Mouse (Mus musculus) macrophage (primary cell): ENCODE measurements around the gene Cdkal1. TPM values are rescaled to one million over a fixed set of nuclear protein-coding genes. Genes with fewer than 3 reads are reported as not detected.

Source experiments
- H3K27ac ChIP-seq: fragments of 350-480 bp; formaldehyde crosslinking; 2 replicates; pipeline ENCODE4 v1.9.0; 2021
- H3K36me3 ChIP-seq: fragments of 350-480 bp; formaldehyde crosslinking; 2 replicates; pipeline ENCODE4 v1.9.0; 2021; ENCODE audit errors: inconsistent target
- H3K4me3 ChIP-seq: fragments of 350-480 bp; formaldehyde crosslinking; 2 replicates; pipeline ENCODE4 v1.9.0; 2021; ENCODE audit errors: inconsistent target
- H3K79me2 ChIP-seq: fragments of 350-480 bp; formaldehyde crosslinking; 2 replicates; pipeline ENCODE4 v1.9.0; 2021; ENCODE audit errors: inconsistent target
- WGBS: methylation state at CpG from one replicate; pipeline ENCODE4 v1.1.7; 2026; ENCODE audit warnings: inconsistent platforms; ENCODE audit not compliant: missing documents; 5-methylcytosine and 5-hydroxymethylcytosine counted together
- polyA plus RNA-seq: library from polyadenylated mRNA; stranded (reverse); fragments of 250-400 nt; gene quantifications from 3 replicates; pipeline ENCODE4 v1.2.4, GENCODE M21; 2018; ENCODE audit warnings: inconsistent platforms

The Cdkal1 gene
- polyA plus RNA-seq, 1 experiment from 2014 or later = 12.2 TPM

DNA sequence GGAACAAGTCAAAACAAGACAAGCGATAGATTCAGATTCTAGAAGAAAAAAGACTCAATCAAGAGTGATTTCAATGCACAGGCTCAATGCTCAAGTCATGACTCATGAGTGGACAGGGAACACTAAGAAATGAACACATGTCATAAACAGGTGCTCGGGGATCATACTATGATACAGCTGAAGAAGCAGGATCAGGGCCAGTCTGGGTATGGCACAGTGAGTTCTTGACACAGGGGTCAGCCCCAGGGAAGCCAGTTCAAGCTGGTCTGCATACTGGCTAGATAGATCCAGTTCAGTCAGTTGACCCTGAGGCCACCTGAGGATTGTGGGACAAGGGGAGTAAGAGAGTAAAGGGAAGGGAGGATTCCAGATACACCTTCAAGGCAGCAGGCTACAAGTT, 254.4 kb downstream of the Cdkal1 start:
- no peaks in the 10 kb centered on the region for H3K36me3 ChIP-seq
- 100% methylated on average over 2 of the region's 2 CpGs for WGBS
- H3K79me2 ChIP-seq = no peaks in the 10 kb centered on the region
- no peak overlapping the region for H3K4me3 ChIP-seq
- H3K27ac ChIP-seq = no peak overlapping the region

DNA sequence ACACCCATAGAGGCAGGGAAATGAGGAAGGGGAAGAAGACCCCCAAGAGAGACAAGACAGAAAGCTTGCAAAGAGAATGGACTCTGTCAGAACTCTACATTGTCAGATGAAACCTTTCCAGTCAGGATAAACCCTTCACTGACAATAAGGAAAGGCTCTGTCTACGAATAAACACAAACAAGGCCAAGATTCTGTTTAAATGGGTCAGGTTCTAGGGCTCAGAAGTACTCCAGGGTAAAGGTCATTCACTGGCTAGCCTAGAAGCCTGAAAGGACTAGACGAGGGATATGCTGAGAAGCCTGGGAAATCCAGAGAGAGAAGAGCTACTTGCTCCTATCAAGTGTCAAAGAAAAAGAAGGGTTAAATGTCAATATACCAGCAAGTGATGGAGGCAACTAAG, 255.8 kb downstream of the Cdkal1 start:
- H3K79me2 ChIP-seq = no peaks in the 10 kb centered on the region
- 100% methylated on average over 2 of the region's 2 CpGs for WGBS
- H3K27ac ChIP-seq = no peak overlapping the region
- H3K4me3 ChIP-seq = no peak overlapping the region
- H3K36me3 ChIP-seq = no peaks in the 10 kb centered on the region

DNA sequence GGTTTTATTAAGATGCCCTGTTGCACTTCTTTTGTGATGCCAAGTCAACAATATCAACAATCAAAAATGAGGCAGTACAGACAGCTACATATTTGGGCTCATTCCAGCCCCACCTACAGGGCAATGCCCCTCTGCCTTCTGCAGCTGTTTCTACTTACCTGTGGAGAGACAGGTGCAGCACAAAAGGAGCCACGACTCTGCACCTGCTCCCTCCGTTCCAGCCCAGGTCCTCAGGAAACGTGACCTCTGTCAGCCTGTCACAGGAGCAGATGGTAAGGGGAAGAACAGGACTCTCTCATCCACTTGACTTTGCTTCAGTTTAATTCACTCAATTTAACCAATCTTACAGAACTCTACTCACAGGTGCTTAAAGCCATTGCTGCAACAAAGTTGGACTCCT, 258.7 kb downstream of the Cdkal1 start:
- Histone ChIP-seq H3K27ac (no peak overlapping the region), H3K4me3 (no peak overlapping the region), H3K79me2 (no peaks in the 10 kb centered on the region), H3K36me3 (no peaks in the 10 kb centered on the region)
- 79% methylated on average over 3 of the region's 3 CpGs for WGBS

GRCm38 (mm10) chr13:29593096-29593495, 262.4 kb downstream of the Cdkal1 start:
- 93% methylated on average over 3 of the region's 3 CpGs for WGBS
- no peaks in the 10 kb centered on the region for H3K36me3 ChIP-seq

GRCm38 (mm10) chr13:29590685-29591084, 264.8 kb downstream of the Cdkal1 start:
- WGBS = 89% methylated on average over 5 of the region's 5 CpGs
- H3K4me3 ChIP-seq = no peak overlapping the region
- no peaks in the 10 kb centered on the region for H3K36me3 ChIP-seq
- no peak overlapping the region for H3K27ac ChIP-seq
- no peaks in the 10 kb centered on the region for H3K79me2 ChIP-seq

More at GRCm38 (mm10) chr13:29593096-29593495, 262.4 kb downstream of the Cdkal1 start:
- H3K27ac ChIP-seq = no peak overlapping the region
- no peak overlapping the region for H3K4me3 ChIP-seq
- H3K79me2 ChIP-seq = no peaks in the 10 kb centered on the region

DNA sequence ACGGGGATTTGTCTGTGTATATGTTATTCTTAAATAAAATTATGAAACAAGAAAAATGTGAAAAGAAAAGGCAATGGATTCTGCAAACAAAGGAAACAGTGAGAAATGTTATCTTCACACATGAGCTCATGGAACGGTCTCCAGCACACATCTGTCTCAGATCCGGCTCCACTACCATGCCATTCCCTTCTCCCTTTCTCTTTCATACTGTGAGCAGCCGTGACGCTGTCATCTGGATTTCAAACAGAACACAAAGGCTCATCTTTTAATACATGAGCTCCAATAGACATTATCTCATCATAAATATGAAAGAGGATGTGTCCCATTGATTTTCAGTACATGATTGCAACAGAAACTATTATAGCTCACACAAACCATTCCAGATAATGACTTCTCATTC, 265.3 kb downstream of the Cdkal1 start:
- H3K4me3 ChIP-seq = no peak overlapping the region
- WGBS = 91% methylated on average over 5 of the region's 5 CpGs
- H3K27ac ChIP-seq = no peak overlapping the region
- H3K79me2 ChIP-seq = no peaks in the 10 kb centered on the region
- no peaks in the 10 kb centered on the region for H3K36me3 ChIP-seq

DNA sequence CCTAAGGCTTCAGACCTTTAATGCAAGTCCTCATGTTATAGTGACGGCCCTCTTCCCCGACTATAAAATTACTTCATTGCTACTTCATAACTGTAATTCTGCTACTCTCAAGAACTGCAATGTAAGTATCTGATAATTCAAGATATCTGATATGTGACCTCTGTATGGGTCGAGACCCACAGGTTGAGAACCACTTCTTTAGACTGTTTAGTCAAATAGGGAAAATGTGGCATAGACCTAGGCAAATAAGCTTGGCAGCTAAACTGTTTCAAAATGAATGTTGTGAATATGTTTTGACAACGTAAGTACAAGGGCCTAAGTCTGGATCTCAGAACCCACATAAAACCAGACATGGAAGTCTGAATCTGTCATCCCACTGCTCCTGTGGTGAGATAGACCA, 266.8 kb downstream of the Cdkal1 start:
- Histone ChIP-seq H3K79me2 (no peaks in the 10 kb centered on the region), H3K27ac (no peak overlapping the region), H3K4me3 (no peak overlapping the region), H3K36me3 (no peaks in the 10 kb centered on the region)
- WGBS = 98% methylated on average over 4 of the region's 4 CpGs

DNA sequence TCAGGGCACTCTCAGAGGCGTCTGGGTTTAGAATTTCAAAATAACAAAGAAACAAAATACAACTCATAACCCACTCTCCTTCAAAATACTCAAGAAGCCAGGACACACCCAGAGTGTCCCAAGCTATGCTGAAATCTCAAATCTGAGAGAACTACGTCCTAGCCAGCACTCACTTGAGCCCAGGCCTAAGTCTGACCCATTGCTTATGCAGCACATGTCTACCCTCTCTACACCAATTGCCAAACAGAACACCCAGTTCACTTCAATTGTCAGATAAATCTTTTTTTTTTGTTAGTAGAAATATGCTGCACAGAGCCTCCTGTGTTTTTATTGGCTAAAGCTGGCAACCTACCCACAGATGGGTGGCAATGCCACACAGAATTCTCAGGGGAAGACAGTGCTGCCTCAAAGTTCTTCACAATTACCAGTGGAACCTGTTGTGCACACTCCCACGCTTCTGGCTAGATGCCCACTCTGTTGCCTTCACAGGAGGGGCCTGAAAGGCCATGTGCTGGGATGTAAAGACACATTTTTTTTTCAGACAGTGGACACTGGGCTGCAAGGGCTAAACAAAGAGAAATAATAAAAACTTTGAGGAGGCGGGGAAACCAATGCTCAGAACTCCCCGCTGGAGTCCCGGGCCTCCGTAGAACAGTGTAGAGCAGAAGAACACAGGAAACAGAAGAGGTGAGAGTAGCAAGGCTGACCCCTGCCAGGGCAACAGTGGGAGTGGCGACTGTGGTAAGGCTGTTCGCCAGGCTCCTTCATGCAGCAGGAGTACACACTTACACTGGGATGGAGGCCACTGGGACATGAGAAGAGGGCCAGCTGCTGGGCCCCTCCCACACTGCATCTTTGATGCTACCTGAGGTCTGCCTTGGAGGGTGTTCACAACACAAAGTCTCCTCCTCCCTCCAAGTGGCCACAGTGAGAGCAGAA, 273.4 kb downstream of the Cdkal1 start:
- 91% methylated on average over 9 of the region's 9 CpGs for WGBS
- H3K79me2 ChIP-seq = no peaks in the 10 kb centered on the region
- H3K4me3 ChIP-seq = no peak overlapping the region
- H3K27ac ChIP-seq = no peak overlapping the region
- no peaks in the 10 kb centered on the region for H3K36me3 ChIP-seq

DNA sequence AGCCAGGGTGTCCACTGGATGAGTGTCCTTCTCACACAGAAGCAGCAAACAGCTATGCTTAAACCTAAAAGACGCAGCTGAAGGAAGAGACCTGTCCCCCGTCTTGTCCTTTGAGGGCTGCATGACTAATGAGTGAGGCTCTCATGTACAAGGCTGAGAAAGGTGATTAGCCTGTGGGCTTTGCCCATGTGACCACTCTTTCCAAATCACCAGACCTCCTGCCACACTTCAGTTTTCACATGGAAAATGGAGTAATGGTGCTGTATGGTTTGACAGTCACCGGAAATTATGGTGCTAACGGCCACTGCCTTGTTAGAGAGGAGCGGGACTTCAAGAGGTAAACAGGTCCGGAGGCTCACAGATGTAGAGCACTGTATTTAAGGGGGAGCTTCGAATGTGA, 274.7 kb downstream of the Cdkal1 start:
- H3K4me3 ChIP-seq = no peak overlapping the region
- no peaks in the 10 kb centered on the region for H3K36me3 ChIP-seq
- H3K27ac ChIP-seq = no peak overlapping the region
- no peaks in the 10 kb centered on the region for H3K79me2 ChIP-seq
- 91% methylated on average over 7 of the region's 7 CpGs for WGBS

DNA sequence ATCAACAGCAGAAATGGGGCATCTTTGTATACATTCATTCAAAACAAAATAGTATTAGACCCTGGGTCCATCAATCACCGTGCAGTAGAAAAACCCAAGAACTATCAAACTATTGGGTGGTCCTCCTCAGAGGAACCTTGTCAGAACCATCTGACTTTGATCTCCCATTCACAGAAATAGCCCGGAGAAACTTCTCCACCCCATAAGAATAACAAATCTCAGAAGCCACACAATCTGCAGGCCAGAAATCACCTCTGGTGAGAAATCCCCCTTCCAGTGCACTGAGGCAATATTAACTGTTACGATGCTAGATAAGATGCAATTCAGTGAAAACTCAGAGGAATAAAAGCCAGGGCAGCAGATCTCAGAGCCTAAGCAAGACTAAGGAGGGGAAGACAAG, 275.5 kb downstream of the Cdkal1 start:
- Histone ChIP-seq H3K79me2 (no peaks in the 10 kb centered on the region), H3K27ac (no peak overlapping the region), H3K4me3 (no peak overlapping the region), H3K36me3 (no peaks in the 10 kb centered on the region)
- 91% methylated on average over 3 of the region's 3 CpGs for WGBS

DNA sequence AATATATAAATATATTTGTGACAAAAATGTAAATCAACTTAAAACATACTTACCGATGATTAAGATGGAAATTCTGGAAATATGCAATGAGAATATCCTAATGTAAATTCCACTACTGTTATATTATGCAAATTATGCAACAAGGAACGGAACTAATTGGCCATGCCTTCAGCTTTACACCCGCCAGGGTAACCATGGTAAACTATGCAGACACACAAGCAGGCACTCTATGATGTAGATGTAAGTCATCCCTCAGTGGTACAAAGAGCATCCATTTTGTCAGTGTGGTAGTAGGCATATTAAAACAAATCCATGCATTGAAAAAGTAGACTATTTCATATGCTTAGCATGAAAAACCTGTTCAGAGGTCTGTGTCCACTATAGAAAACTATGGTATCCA, 276.9 kb downstream of the Cdkal1 start:
- Histone ChIP-seq H3K27ac (no peak overlapping the region), H3K36me3 (no peaks in the 10 kb centered on the region), H3K79me2 (no peaks in the 10 kb centered on the region), H3K4me3 (no peak overlapping the region)
- 92% methylated on average over 3 of the region's 3 CpGs for WGBS

GRCm38 (mm10) chr13:29574784-29575183, 280.7 kb downstream of the Cdkal1 start:
- H3K79me2 ChIP-seq = no peaks in the 10 kb centered on the region
- no peak overlapping the region for H3K4me3 ChIP-seq
- no peaks in the 10 kb centered on the region for H3K36me3 ChIP-seq
- H3K27ac ChIP-seq = no peak overlapping the region
- 86% methylated on average over 1 of the region's 1 CpGs for WGBS

DNA sequence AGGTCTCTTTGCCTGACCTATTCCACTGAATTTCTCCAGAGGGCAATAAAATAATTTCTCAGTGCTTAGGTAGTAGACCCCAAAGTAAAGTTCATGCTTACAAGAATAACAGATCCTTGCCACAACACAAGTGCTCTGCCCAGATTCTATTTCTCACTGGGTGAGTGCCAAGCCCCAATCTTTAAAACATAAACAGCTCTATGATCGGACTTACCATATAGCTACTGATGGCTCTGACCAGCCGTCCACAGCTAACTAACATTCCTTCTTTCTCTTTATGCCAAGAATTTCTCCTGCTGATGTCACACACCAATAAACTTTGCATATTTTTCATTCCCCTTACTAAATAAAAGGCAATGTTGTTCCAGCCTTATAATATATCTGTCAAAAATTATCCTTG, 283.0 kb downstream of the Cdkal1 start:
- H3K27ac ChIP-seq = no peak overlapping the region
- WGBS = 100% methylated on average over 2 of the region's 2 CpGs
- no peaks in the 10 kb centered on the region for H3K36me3 ChIP-seq
- no peaks in the 10 kb centered on the region for H3K79me2 ChIP-seq
- H3K4me3 ChIP-seq = no peak overlapping the region

DNA sequence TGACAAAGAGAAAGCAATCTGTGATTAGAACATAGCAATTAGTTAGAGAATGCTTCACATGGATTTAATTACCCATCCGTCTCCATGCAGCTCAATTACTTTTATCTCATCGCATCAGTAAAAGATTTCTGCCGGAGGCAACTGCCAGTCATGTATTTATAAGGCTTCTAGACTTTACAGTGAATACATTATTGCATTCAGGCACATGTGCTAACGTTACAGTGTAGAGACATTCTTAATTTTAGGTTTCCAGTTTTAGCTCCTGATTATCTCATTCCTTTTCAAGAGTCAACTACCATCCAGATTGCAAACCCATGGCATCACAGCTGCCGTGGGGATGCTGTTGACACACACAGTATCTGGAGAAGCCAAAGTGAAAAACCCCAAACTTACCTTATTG, 289.8 kb downstream of the Cdkal1 start:
- H3K36me3 ChIP-seq = no peaks in the 10 kb centered on the region
- no peaks in the 10 kb centered on the region for H3K79me2 ChIP-seq
- WGBS = 91% methylated on average over 5 of the region's 5 CpGs
- H3K4me3 ChIP-seq = no peak overlapping the region
- H3K27ac ChIP-seq = no peak overlapping the region

GRCm38 (mm10) chr13:29559188-29559587, 296.3 kb downstream of the Cdkal1 start:
- Histone ChIP-seq H3K4me3 (no peak overlapping the region), H3K27ac (no peak overlapping the region), H3K36me3 (no peaks in the 10 kb centered on the region), H3K79me2 (no peaks in the 10 kb centered on the region)
- 91% methylated on average over 3 of the region's 3 CpGs for WGBS
